Comparison of ENCODE assay signal across 14 mouse cellular contexts in the genomic region with DNA sequence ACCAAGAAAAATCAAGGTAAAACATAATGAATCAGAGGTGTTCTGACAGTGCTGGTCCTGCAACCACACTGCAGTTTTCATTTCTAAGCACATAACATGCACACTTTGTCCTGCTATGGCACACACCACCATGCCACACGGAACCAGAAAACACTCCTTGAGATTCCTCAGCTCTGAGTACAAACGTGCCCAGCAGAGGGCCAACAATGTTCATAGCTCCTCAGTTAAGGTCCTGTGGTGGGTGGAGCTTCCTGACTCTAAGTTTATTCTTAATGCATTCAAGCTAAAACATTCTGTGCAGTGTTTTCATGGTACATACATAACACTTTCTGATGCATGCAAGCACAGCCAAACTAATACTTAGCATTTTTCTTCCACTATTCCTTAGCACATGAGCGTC.
A peak's percentile ranks its signal among the peaks of the same experiment; 100 is the strongest.
DNase-seq lines count a peak whose midpoint lies in the region; ATAC-seq and TF ChIP-seq lines count a peak whose summit lies in the region.
"Had no signal": no experiment of that assay in that cellular context is flagged by ENCODE, and none has a peak within 500 bp of the region (broad histone marks: within the 10 kb centered on the region; RNA-seq: fewer than 3 reads in every experiment).

No protein-coding gene starts in this region.

- TF ChIP-seq POLR2A in bone marrow, adult 2 months (IDR thresholded peaks at IDR 0.05; ENCODE audit: borderline replicate concordance, control insufficient read depth, low read depth, low read length): no peak

- DNase-seq in layer of hippocampus, adult 2 months (ENCODE audit: low spot score in 2 of 2): no peak
- no peak for DNase-seq in layer of hippocampus, adult 9-10 months (ENCODE audit: low spot score)
- peak; percentile 11 to 12 for DNase-seq in B cell, adult 2 months
- no peak for DNase-seq in frontal cortex, postnatal 36 days (ENCODE audit: low spot score in 2 of 2)
- DNase-seq in heart, postnatal 14 days: no peak
- DNase-seq: cerebellum, postnatal 10 days; kidney, postnatal 4 days had no signal

- no peak overlapping the region for H3K9ac ChIP-seq in kidney, embryonic 16.5 days (replicated peaks; ENCODE audit: low read length)
- H3K9ac ChIP-seq: embryonic facial prominence, embryonic 13.5 days had no signal

- H3K27ac ChIP-seq in layer of hippocampus, adult 2 months: no peak overlapping the region
- no peak overlapping the region for H3K27ac ChIP-seq in bone marrow, adult 2 months (ENCODE audit: control insufficient read depth, insufficient read depth, low read depth, low read length, poor library complexity)
- no peak overlapping the region for H3K27ac ChIP-seq in kidney, embryonic 16.5 days (ENCODE audit: low read length)
- H3K27ac ChIP-seq: embryonic facial prominence, embryonic 13.5 days; left cerebral cortex, adult 2 months had no signal

- 37% methylated on average over 3 of the region's 3 CpGs for WGBS in bone marrow, adult 2 months
- 63% methylated on average over 3 of the region's 3 CpGs for WGBS in kidney, embryonic 16.5 days

- no peaks in the 10 kb centered on the region for H3K36me3 ChIP-seq in kidney, embryonic 16.5 days (ENCODE audit: insufficient read depth, low read length)
- H3K36me3 ChIP-seq: embryonic facial prominence, embryonic 13.5 days had no signal

- peaks cover 6% of the 10 kb centered on the region for H3K4me1 ChIP-seq in bone marrow, adult 2 months (ENCODE audit: control insufficient read depth, insufficient read depth, low read length)
- H3K4me1 ChIP-seq in kidney, embryonic 16.5 days (ENCODE audit: insufficient read depth, low read length): no peaks in the 10 kb centered on the region
- H3K4me1 ChIP-seq: embryonic facial prominence, embryonic 13.5 days had no signal

- TF ChIP-seq CTCF in layer of hippocampus, adult 2 months (conservative IDR thresholded peaks at IDR 0.05): 0 out of 2 replicates have a peak, but pooled peaks have one; percentile 13
- TF ChIP-seq CTCF in bone marrow, adult 2 months (IDR thresholded peaks at IDR 0.05; ENCODE audit: control insufficient read depth, insufficient read depth, low read length): peak; percentile 25; the same call in 1 of the 2 replicates

- no peak overlapping the region for H3K4me2 ChIP-seq in kidney, embryonic 16.5 days (replicated peaks; ENCODE audit: low read depth, low read length)
- H3K4me2 ChIP-seq: embryonic facial prominence, embryonic 13.5 days had no signal

- H3K27me3 ChIP-seq in kidney, embryonic 16.5 days (ENCODE audit: insufficient read depth, low read length): no peaks in the 10 kb centered on the region
- H3K27me3 ChIP-seq: embryonic facial prominence, embryonic 13.5 days; megakaryocyte, embryonic 14.5 days had no signal

- ATAC-seq in megakaryocyte progenitor cell, adult 5-6 weeks (replicated peaks; ENCODE audit: poor library complexity): peak; percentile 76
- ATAC-seq in kidney, embryonic 16.5 days (ENCODE audit: low FRiP score, low TSS enrichment): no peak
- ATAC-seq: forebrain, embryonic 16.5 days had no signal

- H3K9me3 ChIP-seq in kidney, embryonic 16.5 days (ENCODE audit: low read length): no peaks in the 10 kb centered on the region
- H3K9me3 ChIP-seq: embryonic facial prominence, embryonic 13.5 days; megakaryocyte, embryonic 14.5 days had no signal

- intact Hi-C loops in heart, postnatal 14 days (cut with DNase I): loop anchor here (5.0 kb wide), 2 partner anchors 64 to 189 kb away; a partner anchor contains a TSS

- no peak overlapping the region for H3K4me3 ChIP-seq in layer of hippocampus, adult 2 months
- H3K4me3 ChIP-seq in bone marrow, adult 2 months (replicated peaks; ENCODE audit: control insufficient read depth, low read depth, low read length): no peak overlapping the region
- no peak overlapping the region for H3K4me3 ChIP-seq in kidney, embryonic 16.5 days (ENCODE audit: low read length)
- H3K4me3 ChIP-seq: embryonic facial prominence, embryonic 13.5 days; left cerebral cortex, adult 2 months; megakaryocyte, embryonic 14.5 days had no signal

Comparison
In these comparisons a context has a peak if more than half of its experiments do, and no peak if none do; other contexts are left out.
1. DNase-seq: peak in B cell, adult 2 months (2 of 2); none in layer of hippocampus, adult 2 months (0 of 2), layer of hippocampus, adult 9-10 months (single experiment), frontal cortex, postnatal 36 days (0 of 2) and heart, postnatal 14 days (0 of 2).